Mouse (Mus musculus) heart, postnatal 10 days (tissue): ENCODE data around the gene Cyp24a1. TPM values are rescaled to one million over a fixed set of nuclear protein-coding genes. Genes with fewer than 3 reads are reported as not detected.
A peak's percentile ranks its signal among the peaks of the same experiment; 100 is the strongest.
"Not testable (repeated sequence)": the region's sequence is repeated elsewhere in the genome, so short reads cannot be mapped to it uniquely, and the experiment has no call there.

ENCODE experiments used
- DNase-seq, 2 experiments: peaks; one replicate each; pipeline ENCODE4 v3.0.0; 2021
- intact Hi-C: fragments of 180-260 bp; cut with DNase I; formaldehyde crosslinking; loops from one replicate; pipeline ENCODE4 v1.15.1; 2025
- total RNA-seq, 2 experiments: library from RNA; stranded (reverse); gene quantifications; 2 replicates each; pipeline ENCODE4 v1.2.3; 2021

Cyp24a1 gene
- total RNA-seq, 2 experiments from 2014 or later, result not detected

GRCm38 (mm10) chr2:170496154-170496930 is 603 bp downstream of the Cyp24a1 start, which contains the start of gene Pfdn4:
Gene Pfdn4 (plus strand): TSS chr2:170496428.
- intact Hi-C loops, result no loop called here

GRCm38 (mm10) chr2:170494784-170495710 is 1.9 kb downstream of the Cyp24a1 start:
- no peak for DNase-seq
- intact Hi-C loops, result no loop called here

More at GRCm38 (mm10) chr2:170496154-170496930, 603 bp downstream of the Cyp24a1 start, which contains the start of gene Pfdn4:
- peak in 1 of 2 experiments; percentile 24 for DNase-seq

- intact Hi-C loops, result loop anchor here (2.0 kb wide), 1 partner anchor 19 kb away; no protein-coding TSS in a partner anchor
- peak in 1 of 2 experiments; percentile 32 for DNase-seq
These were observed 8.9 kb downstream of the Cyp24a1 start for GRCm38 (mm10) chr2:170487890-170488502.

- intact Hi-C loops, result loop anchor here (2.0 kb wide), 1 partner anchor 20 kb away; no protein-coding TSS in a partner anchor
- no peak for DNase-seq
These were observed 9.7 kb downstream of the Cyp24a1 start for GRCm38 (mm10) chr2:170487202-170487601.

GRCm38 (mm10) chr2:170483914-170484313 is 13.0 kb downstream of the Cyp24a1 start:
- intact Hi-C loops, result no loop called here
- DNase-seq, result no peak

GRCm38 (mm10) chr2:170482019-170482540 is 14.9 kb downstream of the Cyp24a1 start:
- intact Hi-C loops, result no loop called here

GRCm38 (mm10) chr2:170476643-170477042 is 20.3 kb downstream of the Cyp24a1 start:
- intact Hi-C loops, result no loop called here
- DNase-seq, result peak in 1 of 2 experiments; percentile 7

More at GRCm38 (mm10) chr2:170482019-170482540, 14.9 kb downstream of the Cyp24a1 start:
- no peak for DNase-seq

- intact Hi-C loops, result no loop called here
These were observed 20.7 kb downstream of the Cyp24a1 start for GRCm38 (mm10) chr2:170476215-170476614.

GRCm38 (mm10) chr2:170475164-170475563 is 21.8 kb downstream of the Cyp24a1 start:
- DNase-seq, result no peak

More at GRCm38 (mm10) chr2:170476215-170476614, 20.7 kb downstream of the Cyp24a1 start:
- peak in 1 of 2 experiments; percentile 36 for DNase-seq

GRCm38 (mm10) chr2:170474125-170474524 is 22.8 kb downstream of the Cyp24a1 start:
- intact Hi-C loops, result no loop called here
- no peak for DNase-seq

More at GRCm38 (mm10) chr2:170475164-170475563, 21.8 kb downstream of the Cyp24a1 start:
- intact Hi-C loops, result no loop called here

- intact Hi-C loops, result no loop called here
- no peak for DNase-seq
These were observed 26.4 kb downstream of the Cyp24a1 start for GRCm38 (mm10) chr2:170470591-170470990.

GRCm38 (mm10) chr2:170469616-170470308 is 27.2 kb downstream of the Cyp24a1 start:
- intact Hi-C loops, result no loop called here
- peak; percentile 29 to 41 for DNase-seq

GRCm38 (mm10) chr2:170468009-170468408 is 28.9 kb downstream of the Cyp24a1 start:
- intact Hi-C loops, result no loop called here
- DNase-seq, result peak in 1 of 2 experiments; percentile 21

GRCm38 (mm10) chr2:170464817-170465216 is 32.1 kb downstream of the Cyp24a1 start:
- no peak for DNase-seq
- intact Hi-C loops, result no loop called here

- DNase-seq, result no peak
- intact Hi-C loops, result no loop called here
These were observed 35.3 kb downstream of the Cyp24a1 start for GRCm38 (mm10) chr2:170461652-170462051.

- no peak for DNase-seq
- intact Hi-C loops, result loop anchor here (10.0 kb wide), 1 partner anchor 415 kb away; no protein-coding TSS in a partner anchor
These were observed 37.1 kb downstream of the Cyp24a1 start for GRCm38 (mm10) chr2:170459805-170460204.

GRCm38 (mm10) chr2:170459183-170459582 is 37.8 kb downstream of the Cyp24a1 start:
- DNase-seq, result no peak
- intact Hi-C loops, result loop anchor here (10.0 kb wide), 1 partner anchor 416 kb away; no protein-coding TSS in a partner anchor

GRCm38 (mm10) chr2:170453809-170454208 is 43.1 kb downstream of the Cyp24a1 start:
- DNase-seq, result not testable (repeated sequence)
- intact Hi-C loops, result loop anchor here (10.0 kb wide), 1 partner anchor 421 kb away; no protein-coding TSS in a partner anchor

GRCm38 (mm10) chr2:170450933-170451332 is 46.0 kb downstream of the Cyp24a1 start:
- intact Hi-C loops, result loop anchor here (1.0 to 10.0 kb wide), 2 partner anchors 57 to 424 kb away; no protein-coding TSS in a partner anchor
- DNase-seq, result peak; percentile 84 to 90
